Mouse (Mus musculus): ENCODE measurements at regions not wholly inside any gene's neighbourhood (a gene's known extent, or its start where the extent isn't known, plus 50 kb on each side); places are given as distances from the start of the nearest gene placed in this dataset.

- no peak overlapping the region for H3K27ac ChIP-seq (replicated peaks)
- no peaks in the 10 kb centered on the region for H3K36me3 ChIP-seq (ENCODE audit: control insufficient read depth, insufficient read depth, low read length)
- H3K27me3 ChIP-seq (ENCODE audit: control insufficient read depth, insufficient read depth, low read length) = no peaks in the 10 kb centered on the region
- no peak for ATAC-seq (ENCODE audit: low FRiP score, low TSS enrichment)
- 69% methylated on average over 1 of the region's 1 CpGs for WGBS
- H3K4me1 ChIP-seq (replicated peaks; ENCODE audit: control insufficient read depth, insufficient read depth) = no peaks in the 10 kb centered on the region
- TF ChIP-seq EP300 (optimal IDR thresholded peaks at IDR 0.05) (no peak), CTCF (IDR thresholded peaks at IDR 0.05; ENCODE audit: low read depth) (no peak)
- no peaks in the 10 kb centered on the region for H3K9me3 ChIP-seq (ENCODE audit: control insufficient read depth, low read length)
- no peak overlapping the region for H3K4me2 ChIP-seq (replicated peaks; ENCODE audit: low read depth)
- no peak overlapping the region for H3K4me3 ChIP-seq (ENCODE audit: low read depth, low read length)
- DNase-seq (ENCODE audit: low spot score) = no peak
- no peak overlapping the region for H3K9ac ChIP-seq (ENCODE audit: low read length)
Observed at GRCm38 (mm10) chr9:84258488-84258887, 333.5 kb downstream of the Bckdhb start.

GRCm38 (mm10) chr9:84259751-84260150 lies 334.8 kb downstream of the Bckdhb start:
- ATAC-seq (ENCODE audit: low FRiP score, low TSS enrichment) (no peak), DNase-seq (ENCODE audit: low spot score) (no peak)
- TF ChIP-seq CTCF (IDR thresholded peaks at IDR 0.05; ENCODE audit: low read depth) (no peak), EP300 (optimal IDR thresholded peaks at IDR 0.05) (no peak)
- Histone ChIP-seq H3K36me3 (ENCODE audit: control insufficient read depth, insufficient read depth, low read length) (no peaks in the 10 kb centered on the region), H3K9ac (ENCODE audit: low read length) (no peak overlapping the region), H3K4me1 (replicated peaks; ENCODE audit: control insufficient read depth, insufficient read depth) (no peaks in the 10 kb centered on the region), H3K9me3 (ENCODE audit: control insufficient read depth, low read length) (no peaks in the 10 kb centered on the region), H3K4me3 (ENCODE audit: low read depth, low read length) (no peak overlapping the region), H3K27ac (replicated peaks) (no peak overlapping the region), H3K27me3 (ENCODE audit: control insufficient read depth, insufficient read depth, low read length) (no peaks in the 10 kb centered on the region), H3K4me2 (replicated peaks; ENCODE audit: low read depth) (no peak overlapping the region)

- Histone ChIP-seq H3K36me3 (ENCODE audit: control insufficient read depth, insufficient read depth, low read length) (no peaks in the 10 kb centered on the region), H3K27ac (replicated peaks) (no peak overlapping the region), H3K9me3 (ENCODE audit: control insufficient read depth, low read length) (no peaks in the 10 kb centered on the region), H3K9ac (ENCODE audit: low read length) (no peak overlapping the region), H3K4me1 (replicated peaks; ENCODE audit: control insufficient read depth, insufficient read depth) (no peaks in the 10 kb centered on the region), H3K27me3 (ENCODE audit: control insufficient read depth, insufficient read depth, low read length) (no peaks in the 10 kb centered on the region), H3K4me2 (replicated peaks; ENCODE audit: low read depth) (no peak overlapping the region), H3K4me3 (ENCODE audit: low read depth, low read length) (no peak overlapping the region)
- no peak for DNase-seq (ENCODE audit: low spot score)
- TF ChIP-seq CTCF (IDR thresholded peaks at IDR 0.05; ENCODE audit: low read depth) (no peak), EP300 (optimal IDR thresholded peaks at IDR 0.05) (no peak)
- no peak for ATAC-seq (ENCODE audit: low FRiP score, low TSS enrichment)
- 34% methylated on average over 5 of the region's 5 CpGs for WGBS
Observed at GRCm38 (mm10) chr9:84262151-84262550, 337.2 kb downstream of the Bckdhb start.

- TF ChIP-seq CTCF (IDR thresholded peaks at IDR 0.05; ENCODE audit: low read depth) (no peak), EP300 (optimal IDR thresholded peaks at IDR 0.05) (no peak)
- Histone ChIP-seq H3K36me3 (ENCODE audit: control insufficient read depth, insufficient read depth, low read length) (no peaks in the 10 kb centered on the region), H3K27ac (replicated peaks) (no peak overlapping the region), H3K9me3 (ENCODE audit: control insufficient read depth, low read length) (no peaks in the 10 kb centered on the region), H3K4me2 (replicated peaks; ENCODE audit: low read depth) (no peak overlapping the region), H3K27me3 (ENCODE audit: control insufficient read depth, insufficient read depth, low read length) (no peaks in the 10 kb centered on the region), H3K4me1 (replicated peaks; ENCODE audit: control insufficient read depth, insufficient read depth) (no peaks in the 10 kb centered on the region), H3K4me3 (ENCODE audit: low read depth, low read length) (no peak overlapping the region), H3K9ac (ENCODE audit: low read length) (no peak overlapping the region)
- no peak for ATAC-seq (ENCODE audit: low FRiP score, low TSS enrichment)
- DNase-seq (ENCODE audit: low spot score) = no peak
- WGBS = 39% methylated on average over 7 of the region's 7 CpGs
Observed at GRCm38 (mm10) chr9:84266974-84267373, 342.0 kb downstream of the Bckdhb start.

- ATAC-seq (ENCODE audit: low FRiP score, low TSS enrichment) (no peak), DNase-seq (ENCODE audit: low spot score) (no peak)
- 28% methylated on average over 3 of the region's 3 CpGs for WGBS
- H3K4me1 ChIP-seq (replicated peaks; ENCODE audit: control insufficient read depth, insufficient read depth) = no peaks in the 10 kb centered on the region
- H3K27me3 ChIP-seq (ENCODE audit: control insufficient read depth, insufficient read depth, low read length) = no peaks in the 10 kb centered on the region
- H3K27ac ChIP-seq (replicated peaks) = no peak overlapping the region; the same call in 1 of the 2 replicates
- H3K36me3 ChIP-seq (ENCODE audit: control insufficient read depth, insufficient read depth, low read length) = no peaks in the 10 kb centered on the region
- H3K9me3 ChIP-seq (ENCODE audit: control insufficient read depth, low read length) = no peaks in the 10 kb centered on the region
- H3K9ac ChIP-seq (ENCODE audit: low read length) = no peak overlapping the region
- TF ChIP-seq EP300 (optimal IDR thresholded peaks at IDR 0.05) = no peak
- TF ChIP-seq CTCF (IDR thresholded peaks at IDR 0.05; ENCODE audit: low read depth) = no peak
- no peak overlapping the region for H3K4me3 ChIP-seq (ENCODE audit: low read depth, low read length)
- H3K4me2 ChIP-seq (replicated peaks; ENCODE audit: low read depth) = no peak overlapping the region
Observed at GRCm38 (mm10) chr9:84274608-84275007, 349.7 kb downstream of the Bckdhb start.

- 92% methylated on average over 4 of the region's 4 CpGs for WGBS
Observed at GRCm38 (mm10) chr9:84278295-84278694, 353.4 kb downstream of the Bckdhb start.

More at GRCm38 (mm10) chr9:84278295-84278694, 353.4 kb downstream of the Bckdhb start:
- H3K4me2 ChIP-seq (replicated peaks; ENCODE audit: low read depth) = no peak overlapping the region
- H3K4me3 ChIP-seq (ENCODE audit: low read depth, low read length) = no peak overlapping the region
- no peaks in the 10 kb centered on the region for H3K4me1 ChIP-seq (replicated peaks; ENCODE audit: control insufficient read depth, insufficient read depth)
- no peaks in the 10 kb centered on the region for H3K27me3 ChIP-seq (ENCODE audit: control insufficient read depth, insufficient read depth, low read length)
- DNase-seq (ENCODE audit: low spot score) (no peak), ATAC-seq (ENCODE audit: low FRiP score, low TSS enrichment) (no peak)
- H3K9ac ChIP-seq (ENCODE audit: low read length) = no peak overlapping the region
- H3K9me3 ChIP-seq (ENCODE audit: control insufficient read depth, low read length) = no peaks in the 10 kb centered on the region
- H3K27ac ChIP-seq (replicated peaks) = no peak overlapping the region
- no peak for TF ChIP-seq EP300 (optimal IDR thresholded peaks at IDR 0.05)
- TF ChIP-seq CTCF (IDR thresholded peaks at IDR 0.05; ENCODE audit: low read depth) = no peak
- H3K36me3 ChIP-seq (ENCODE audit: control insufficient read depth, insufficient read depth, low read length) = no peaks in the 10 kb centered on the region

Data from stomach, postnatal 0 days (tissue).